Mouse (Mus musculus) erythroblast, embryonic 14.5 days (primary cell): Measurements from ENCODE around the gene Col15a1.

Source experiments
- GATA1 ChIP-seq: IDR thresholded peaks from 2 replicates; pipeline ENCODE4 v1.6.1; 2012; ENCODE audit warnings: low read length, inconsistent platforms, mixed read lengths
- TAL1 ChIP-seq: IDR thresholded peaks from 3 replicates; pipeline ENCODE4 v1.6.1; 2012; ENCODE audit warnings: low read length, inconsistent platforms, mixed read lengths

GRCm38 (mm10) chr4:47324206-47324605 lies 116.2 kb downstream of the Col15a1 start:
- TF ChIP-seq GATA1 (no peak), TAL1 (no peak)
